Mouse (Mus musculus) C2C12 (cell line): ENCODE data around the gene Gm20388. TPM values are rescaled to one million over a fixed set of nuclear protein-coding genes. Genes with fewer than 3 reads are reported as not detected.
"Not testable (repeated sequence)": the region's sequence is repeated elsewhere in the genome, so short reads cannot be mapped to it uniquely, and the experiment has no call there.

Experiments used
- H3K27me3 ChIP-seq: one replicate; pipeline ENCODE4 v1.6.1; 2011; ENCODE audit not compliant: control insufficient read depth, insufficient read depth, insufficient read length
- H3K36me3 ChIP-seq: one replicate; pipeline ENCODE4 v1.6.1; 2011; ENCODE audit not compliant: control insufficient read depth, insufficient read depth
- H3K4me3 ChIP-seq: one replicate; pipeline ENCODE4 v1.5.1; 2011; ENCODE audit warnings: mild to moderate bottlenecking, control low read depth; ENCODE audit not compliant: poor library complexity, insufficient read depth, severe bottlenecking
- H3K79me2 ChIP-seq: one replicate; pipeline ENCODE4 v1.6.1; 2011; ENCODE audit not compliant: control insufficient read depth, insufficient read depth
- H3K79me3 ChIP-seq: one replicate; pipeline ENCODE4 v1.6.1; 2011; ENCODE audit warnings: low read depth, control low read depth
- H3ac ChIP-seq: one replicate; pipeline ENCODE3; 2011; ENCODE audit warnings: low read depth; ENCODE audit not compliant: control insufficient read depth, insufficient read length
- CEBPB ChIP-seq: IDR thresholded peaks from one replicate; pipeline ENCODE4 v1.6.1; 2011; ENCODE audit warnings: low read depth, mild to moderate bottlenecking, control low read depth, moderate library complexity
- CTCF ChIP-seq: IDR thresholded peaks from one replicate; pipeline ENCODE4 v1.5.1; 2011; ENCODE audit not compliant: control insufficient read depth, insufficient read depth, insufficient read length
- FOSL1 ChIP-seq: IDR thresholded peaks from one replicate; pipeline ENCODE4 v1.8.0; 2011; ENCODE audit warnings: mild to moderate bottlenecking, low read length; ENCODE audit not compliant: poor library complexity, insufficient read depth, severe bottlenecking
- MAX ChIP-seq: IDR thresholded peaks from one replicate; pipeline ENCODE4 v1.6.1; 2011; ENCODE audit warnings: mild to moderate bottlenecking, control low read depth
- MYOD1 ChIP-seq: IDR thresholded peaks from one replicate; pipeline ENCODE4 v1.6.1; 2011; ENCODE audit warnings: low read depth; ENCODE audit not compliant: control insufficient read depth, insufficient read length
- MYOG ChIP-seq: IDR thresholded peaks from one replicate; pipeline ENCODE4 v1.6.1; 2011; ENCODE audit not compliant: control insufficient read depth, insufficient read length; ENCODE audit errors: extremely low read depth
- USF1 ChIP-seq: IDR thresholded peaks from one replicate; pipeline ENCODE4 v1.6.1; 2011; ENCODE audit warnings: low read depth, mild to moderate bottlenecking, control low read depth, moderate library complexity
- polyA plus RNA-seq: library from polyadenylated mRNA; unstranded; fragments of >200 nt; fragmentation: generic; extraction: Trizol; gene quantifications from one replicate; pipeline ENCODE4 v1.2.1, GENCODE M21; 2012; ENCODE audit warnings: missing spikeins

The Gm20388 gene
- polyA plus RNA-seq, 1 experiment = 15.0 TPM

- H3K36me3 ChIP-seq = peaks cover 4% of the 10 kb centered on the region
- peaks cover 91% of the 10 kb centered on the region for H3K79me3 ChIP-seq
- no peak for TF ChIP-seq FOSL1
- TF ChIP-seq CEBPB = no peak
- no peak for TF ChIP-seq MAX
- no peak for TF ChIP-seq MYOD1
- TF ChIP-seq CTCF = no peak
- no peak for TF ChIP-seq USF1
- TF ChIP-seq MYOG = no peak
- H3K4me3 ChIP-seq = no peak overlapping the region
- H3K27me3 ChIP-seq = no peaks in the 10 kb centered on the region
- H3K79me2 ChIP-seq = peaks cover 100% of the 10 kb centered on the region
- H3ac ChIP-seq = no peak overlapping the region
Observed at GRCm38 (mm10) chr8:123025951-123026351, 3115.3 kb downstream of the Gm20388 start.

- H3K27me3 ChIP-seq = no peaks in the 10 kb centered on the region
- peaks cover 100% of the 10 kb centered on the region for H3K79me2 ChIP-seq
- H3K79me3 ChIP-seq = peaks cover 92% of the 10 kb centered on the region
- peaks cover 4% of the 10 kb centered on the region for H3K36me3 ChIP-seq
- no peak overlapping the region for H3ac ChIP-seq
- no peak overlapping the region for H3K4me3 ChIP-seq
- TF ChIP-seq MAX (no peak), MYOG (no peak), MYOD1 (no peak), USF1 (no peak), CEBPB (no peak), FOSL1 (no peak), CTCF (no peak)
Observed at GRCm38 (mm10) chr8:123027786-123028185, 3117.1 kb downstream of the Gm20388 start.

- Histone ChIP-seq H3K79me2 (peaks cover 100% of the 10 kb centered on the region), H3K4me3 (peak overlapping the region; percentile 11), H3K79me3 (peaks cover 96% of the 10 kb centered on the region), H3K36me3 (peaks cover 14% of the 10 kb centered on the region)
- H3ac ChIP-seq, H3K27me3 ChIP-seq: not testable (repeated sequence)
Observed at GRCm38 (mm10) chr8:123030091-123030490, 3119.4 kb downstream of the Gm20388 start.

DNA sequence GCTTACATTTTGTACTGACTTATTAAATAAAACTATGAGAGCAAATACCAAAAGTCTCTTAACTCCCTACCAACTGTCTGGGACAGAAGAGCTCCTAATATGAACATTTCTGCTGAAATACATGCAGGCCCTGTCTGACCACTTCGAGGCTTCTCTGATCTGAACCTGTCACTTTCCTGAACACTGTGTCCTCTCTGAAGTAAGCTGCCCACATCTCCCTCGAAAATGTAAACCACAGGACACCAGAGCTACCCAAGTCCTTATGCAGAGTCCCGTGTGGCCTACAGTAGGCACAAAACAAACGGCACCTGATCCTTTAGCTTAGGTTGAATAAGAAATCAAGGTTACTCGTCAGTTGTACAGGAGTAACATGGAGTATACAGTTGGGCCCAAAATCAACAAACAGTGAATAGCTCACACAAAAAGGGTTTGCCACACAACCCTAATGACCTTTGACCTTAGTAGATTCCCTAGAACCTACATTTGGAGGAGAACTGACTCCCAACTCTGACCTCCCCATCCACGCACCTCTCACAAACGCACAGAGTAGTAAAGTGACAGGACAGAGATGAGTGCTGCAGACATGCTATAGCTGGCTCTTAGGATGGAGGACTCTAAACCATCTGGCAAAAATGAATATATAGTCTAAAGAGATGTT is 3120.8 kb downstream of the Gm20388 start:
- no peak for TF ChIP-seq CEBPB
- TF ChIP-seq FOSL1 = no peak
- TF ChIP-seq MYOG = no peak
- no peak for TF ChIP-seq MYOD1
- no peak for TF ChIP-seq MAX
- no peak for TF ChIP-seq CTCF
- TF ChIP-seq USF1 = no peak
- peaks cover 17% of the 10 kb centered on the region for H3K36me3 ChIP-seq

GRCm38 (mm10) chr8:123032730-123033129 is 3122.1 kb downstream of the Gm20388 start:
- Histone ChIP-seq H3K79me2 (peaks cover 100% of the 10 kb centered on the region), H3K4me3 (no peak overlapping the region), H3ac (no peak overlapping the region), H3K27me3 (no peaks in the 10 kb centered on the region), H3K79me3 (peaks cover 96% of the 10 kb centered on the region), H3K36me3 (peaks cover 17% of the 10 kb centered on the region)
- no peak for TF ChIP-seq MYOD1
- TF ChIP-seq CEBPB = no peak
- no peak for TF ChIP-seq MAX
- no peak for TF ChIP-seq FOSL1
- TF ChIP-seq CTCF = no peak
- TF ChIP-seq USF1 = no peak
- no peak for TF ChIP-seq MYOG

More for the DNA sequence above, 3120.8 kb downstream of the Gm20388 start:
- Histone ChIP-seq H3K79me3 (peaks cover 96% of the 10 kb centered on the region), H3ac (no peak overlapping the region), H3K27me3 (no peaks in the 10 kb centered on the region), H3K79me2 (peaks cover 100% of the 10 kb centered on the region), H3K4me3 (no peak overlapping the region)

- peaks cover 96% of the 10 kb centered on the region for H3K79me3 ChIP-seq
- H3K4me3 ChIP-seq = no peak overlapping the region
- no peak for TF ChIP-seq MYOD1
- TF ChIP-seq MAX = no peak
- no peak for TF ChIP-seq MYOG
- TF ChIP-seq FOSL1 = no peak
- no peak for TF ChIP-seq CTCF
- no peak for TF ChIP-seq USF1
- no peak for TF ChIP-seq CEBPB
- H3K27me3 ChIP-seq = no peaks in the 10 kb centered on the region
- peaks cover 17% of the 10 kb centered on the region for H3K36me3 ChIP-seq
- no peak overlapping the region for H3ac ChIP-seq
- H3K79me2 ChIP-seq = peaks cover 100% of the 10 kb centered on the region
Observed at GRCm38 (mm10) chr8:123033431-123033830, 3122.8 kb downstream of the Gm20388 start.
